Mouse (Mus musculus) layer of hippocampus, postnatal 14 days (tissue): ENCODE data around the gene Akt3. TPM values are rescaled to one million over a fixed set of nuclear protein-coding genes. Genes with fewer than 3 reads are reported as not detected.

ENCODE experiments used
- DNase-seq, 2 experiments: peaks; one replicate each; pipeline ENCODE4 v3.0.0; 2021 to 2022; ENCODE audit warnings: low spot score in 2 of 2, mixed read lengths in 1 of 2
- long read RNA-seq, 2 experiments: library from polyadenylated mRNA; stranded (forward); transcript quantifications; one replicate each; pipeline ENCODE4 v2.0.0; 2021
- total RNA-seq, 2 experiments: library from RNA; stranded (reverse); gene quantifications; 2 replicates each; pipeline ENCODE4 v1.2.3; 2021

Akt3 gene
- 100 to 1,000 TPM; 287 to 289 TPM for total RNA-seq
- long read RNA-seq, experiment 1, partial matches to known transcripts: 1 of 31 reads
- long read RNA-seq, experiment 1, other reads (novel, unspliced or antisense): 30 of 31 reads
- long read RNA-seq, experiment 2, full-length matches to known transcripts: 5 of 42 reads
- long read RNA-seq, experiment 2, partial matches to known transcripts: 1 of 42 reads
- long read RNA-seq, experiment 2, other reads (novel, unspliced or antisense): 36 of 42 reads

DNA sequence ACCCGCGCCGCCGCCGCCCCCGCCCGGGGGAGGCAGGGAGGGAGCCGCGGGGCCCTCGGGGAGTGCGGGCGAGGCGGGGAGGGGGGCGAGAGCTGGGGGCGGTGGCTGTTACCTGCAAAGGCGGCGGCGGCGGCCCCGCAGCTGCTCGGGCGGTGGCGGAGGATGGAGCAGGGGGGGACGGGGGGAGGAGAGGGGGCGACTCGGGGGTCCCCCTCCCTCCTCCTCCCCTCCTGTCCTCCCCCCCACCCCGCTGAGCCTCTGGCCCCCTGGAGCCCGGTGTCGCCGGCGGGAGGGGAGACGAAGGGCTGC, at the start of gene Akt3:
TSS of gene Akt3 (minus strand) at position 170 of the 309 bp plus-strand sequence.
- DNase-seq: peak in 1 of 2 experiments; percentile 37

DNA sequence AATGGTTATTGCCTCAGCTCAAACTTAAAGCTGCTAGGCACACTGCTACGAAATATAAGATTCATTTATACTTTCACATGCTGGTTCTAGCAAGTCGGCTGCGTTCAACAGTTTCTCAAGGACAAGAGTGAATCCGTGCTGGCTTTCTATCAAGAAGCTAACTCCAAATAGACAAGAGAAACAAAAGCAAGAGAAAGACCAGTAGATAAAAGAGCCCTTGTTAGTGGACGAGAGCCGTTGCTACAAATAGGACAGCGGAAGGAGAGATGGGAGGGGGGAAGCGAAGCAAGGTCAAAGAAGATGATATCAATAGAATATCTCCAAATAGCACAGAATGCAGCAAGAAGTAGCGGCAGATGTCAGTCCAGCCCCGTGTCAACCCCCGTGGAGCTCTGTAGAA, 49.5 kb upstream of the Akt3 start:
- no peak for DNase-seq

DNA sequence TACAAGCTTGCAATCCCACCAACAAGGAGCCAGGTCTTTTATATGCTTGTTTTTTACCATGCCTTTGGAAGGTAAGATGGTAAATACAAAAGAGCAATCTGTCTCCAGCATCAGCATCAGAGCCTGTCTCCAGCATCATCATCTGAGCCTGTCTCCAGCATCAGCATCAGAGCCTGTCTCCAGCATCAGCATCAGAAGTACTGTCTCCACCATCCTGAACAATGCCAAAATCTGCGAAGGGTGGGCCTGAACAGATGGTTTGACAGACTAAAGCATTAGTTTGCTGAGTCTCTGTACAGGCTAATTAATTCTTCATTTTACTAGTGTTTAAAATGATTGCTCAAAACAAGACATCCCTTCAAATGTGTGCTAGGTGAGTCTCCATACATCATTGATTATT, 40.2 kb upstream of the Akt3 start:
- peak in 1 of 2 experiments; percentile 53 for DNase-seq

DNA sequence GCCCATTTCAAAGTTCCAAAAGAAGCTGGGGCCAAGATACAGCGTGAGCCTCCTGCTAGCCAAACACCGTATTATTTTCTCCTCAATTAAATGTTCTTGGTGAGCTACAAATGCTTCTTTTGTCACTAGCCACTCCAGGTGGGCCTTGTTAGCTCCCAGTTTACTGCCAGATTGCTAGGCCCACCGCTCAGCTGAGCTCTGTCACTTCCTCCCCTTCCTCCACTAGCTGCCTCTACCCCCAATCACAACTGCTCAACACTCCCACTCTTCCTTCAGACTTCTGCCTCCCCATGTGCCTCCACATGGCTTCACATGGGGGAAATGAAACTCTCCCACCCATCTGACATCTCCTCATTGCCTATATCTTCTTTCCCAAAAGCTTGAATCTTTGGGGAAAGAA, 28.8 kb upstream of the Akt3 start:
- DNase-seq: peak; percentile 39 to 60

DNA sequence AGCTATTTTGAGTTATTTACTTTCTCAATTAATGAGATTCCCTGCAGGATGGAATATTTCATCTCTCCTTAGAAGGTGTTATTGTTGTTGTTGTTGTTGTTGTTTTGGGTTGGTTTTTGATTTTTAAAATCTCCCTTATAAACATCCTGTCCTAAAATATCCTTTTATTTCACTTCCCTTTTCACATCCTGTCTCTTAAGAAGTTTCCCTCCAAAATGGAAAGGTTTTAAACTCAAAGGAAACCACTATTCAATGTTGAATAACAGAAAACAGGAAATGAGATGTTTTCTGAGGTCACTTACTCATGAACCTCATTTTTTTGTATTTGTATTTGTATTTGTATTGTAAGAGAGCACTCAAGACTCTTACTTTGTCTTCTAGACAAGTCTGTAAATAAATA, 23.9 kb upstream of the Akt3 start:
- no peak for DNase-seq

DNA sequence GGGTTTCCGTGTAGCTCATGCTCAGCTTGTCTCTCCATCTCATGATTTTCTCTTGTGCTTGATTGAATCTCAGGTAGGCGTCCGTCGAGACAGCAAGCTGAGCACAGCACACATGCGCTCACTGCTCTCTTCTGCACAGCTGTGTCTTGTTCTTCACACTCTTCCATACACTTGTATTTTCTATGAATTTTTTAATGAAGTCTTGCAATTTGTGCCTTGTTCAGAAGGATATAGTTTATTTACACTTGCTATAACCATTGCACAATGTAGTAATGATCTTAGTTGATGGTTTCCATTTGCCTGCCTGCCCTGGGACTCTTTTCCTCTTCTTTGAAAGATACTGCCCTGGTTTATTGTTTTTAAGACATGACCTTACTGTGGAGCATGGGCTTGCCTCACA, 19.4 kb upstream of the Akt3 start:
- no peak for DNase-seq

DNA sequence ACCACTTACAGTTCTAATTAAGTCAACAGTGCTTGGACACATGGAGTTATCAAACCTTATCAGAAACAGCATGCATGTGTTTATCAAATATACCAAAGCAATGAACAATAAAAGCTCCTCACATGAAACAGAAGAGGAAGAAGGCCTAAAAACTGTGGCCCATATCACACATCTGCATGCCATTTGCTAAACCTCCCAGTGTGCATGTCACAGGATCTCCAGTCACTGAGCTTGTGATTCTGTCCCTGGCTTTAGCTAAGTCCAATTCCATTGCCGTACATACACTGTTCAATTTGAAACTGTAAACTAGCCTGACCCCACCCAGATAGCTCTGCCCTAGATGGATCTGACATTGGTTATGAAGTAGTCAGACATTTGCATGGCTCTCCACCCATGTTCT, 9.6 kb upstream of the Akt3 start:
- no peak for DNase-seq

DNA sequence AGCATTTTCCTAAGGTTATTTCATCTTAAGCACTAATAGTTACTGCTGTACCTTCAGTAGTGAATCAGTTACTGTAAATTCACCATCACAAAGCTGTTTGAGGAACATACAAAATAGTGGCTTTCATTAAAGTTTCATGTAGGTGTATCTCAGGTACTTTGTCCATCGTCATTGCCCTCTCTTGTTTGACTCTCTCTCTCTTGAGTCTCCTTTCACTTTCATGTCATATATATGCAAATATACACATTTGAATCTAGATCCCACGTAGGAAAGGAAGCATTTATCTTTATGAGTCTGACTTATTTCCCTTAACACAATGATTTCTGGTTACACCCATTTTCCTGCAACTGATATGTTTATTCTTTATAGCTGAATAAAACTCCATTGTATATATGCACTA, 4.9 kb upstream of the Akt3 start:
- DNase-seq: no peak

DNA sequence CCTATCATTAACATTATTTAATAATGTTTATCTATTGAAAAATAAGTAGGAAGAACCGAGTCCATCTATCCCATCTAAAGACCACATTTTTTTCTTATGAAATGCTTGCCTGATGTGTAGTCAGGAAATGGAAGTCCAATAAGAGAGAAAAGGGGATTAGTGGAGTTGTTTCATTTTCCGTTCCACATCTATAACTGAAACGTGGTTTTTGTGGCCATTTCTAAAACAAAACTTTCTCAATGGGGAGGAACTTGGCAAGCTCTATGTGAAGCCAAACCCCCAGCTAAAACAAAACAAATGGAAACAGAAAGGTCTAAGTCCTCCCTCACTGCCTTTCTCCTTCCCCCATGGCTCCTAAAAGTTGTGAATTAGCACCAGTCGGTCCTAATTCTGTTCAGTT, 2.8 kb upstream of the Akt3 start:
- no peak for DNase-seq

DNA sequence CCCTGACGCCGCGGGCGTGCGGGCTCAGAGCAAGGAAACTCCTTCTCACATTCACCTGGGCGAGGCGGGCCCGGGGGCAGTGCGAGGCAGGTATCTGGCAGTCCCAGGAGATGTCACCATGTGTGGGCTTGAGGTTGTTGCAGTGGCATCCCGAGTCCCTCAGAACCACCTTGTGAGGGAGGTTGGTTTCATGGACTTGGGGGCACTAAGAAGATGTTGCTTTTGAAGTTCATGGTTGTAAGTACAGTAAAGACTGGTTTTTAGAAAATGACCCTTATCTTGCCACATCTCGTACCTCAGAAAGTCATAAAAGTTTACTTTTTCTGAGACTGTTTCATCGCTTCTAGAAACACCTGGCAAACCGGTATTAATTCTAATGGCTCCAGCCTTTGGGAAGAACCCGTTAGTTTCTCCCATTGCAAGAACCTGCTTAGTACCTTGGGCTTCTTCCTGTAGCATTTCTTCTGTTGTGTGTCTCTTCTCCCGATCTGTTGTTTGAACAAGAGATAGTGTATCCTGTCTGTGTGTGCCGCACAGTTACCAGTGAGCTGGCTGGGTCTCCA, 1.1 kb upstream of the Akt3 start:
- DNase-seq: no peak

DNA sequence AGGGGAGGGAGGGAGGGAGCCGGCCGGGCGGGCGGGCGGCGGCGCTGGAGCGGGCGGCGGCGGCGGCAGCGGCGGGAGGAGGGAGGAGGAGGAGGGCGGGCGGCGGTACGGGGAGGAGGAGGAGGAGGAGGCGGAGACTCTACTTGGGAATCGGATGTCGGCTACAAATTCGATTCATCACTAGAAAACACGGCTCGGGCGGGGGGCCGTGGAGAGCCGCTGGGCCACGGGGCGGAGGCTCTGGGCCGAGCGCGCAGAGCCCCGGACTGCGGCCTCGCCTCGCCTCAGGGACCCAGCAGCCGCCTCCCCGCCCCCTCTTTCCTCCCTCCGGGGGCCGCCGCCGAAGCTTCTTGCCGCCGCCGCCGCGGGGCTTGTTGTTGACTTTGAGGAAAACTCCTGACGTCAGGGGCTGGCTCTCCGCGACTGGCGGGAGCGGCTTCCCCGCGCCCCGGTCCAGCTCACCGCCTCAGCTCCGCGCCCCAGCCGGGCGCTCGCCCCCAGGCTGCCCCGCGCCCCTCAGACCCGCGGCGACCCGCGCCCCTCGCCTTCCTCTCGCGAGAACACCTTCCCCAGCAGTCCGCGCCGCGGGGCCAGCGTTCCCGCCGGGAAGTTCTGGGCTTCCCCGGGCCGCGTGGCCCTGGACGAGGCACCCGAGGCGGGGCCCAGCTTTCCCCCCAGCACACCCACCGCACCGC, 487 bp upstream of the Akt3 start:
- peak; percentile 85 for DNase-seq

DNA sequence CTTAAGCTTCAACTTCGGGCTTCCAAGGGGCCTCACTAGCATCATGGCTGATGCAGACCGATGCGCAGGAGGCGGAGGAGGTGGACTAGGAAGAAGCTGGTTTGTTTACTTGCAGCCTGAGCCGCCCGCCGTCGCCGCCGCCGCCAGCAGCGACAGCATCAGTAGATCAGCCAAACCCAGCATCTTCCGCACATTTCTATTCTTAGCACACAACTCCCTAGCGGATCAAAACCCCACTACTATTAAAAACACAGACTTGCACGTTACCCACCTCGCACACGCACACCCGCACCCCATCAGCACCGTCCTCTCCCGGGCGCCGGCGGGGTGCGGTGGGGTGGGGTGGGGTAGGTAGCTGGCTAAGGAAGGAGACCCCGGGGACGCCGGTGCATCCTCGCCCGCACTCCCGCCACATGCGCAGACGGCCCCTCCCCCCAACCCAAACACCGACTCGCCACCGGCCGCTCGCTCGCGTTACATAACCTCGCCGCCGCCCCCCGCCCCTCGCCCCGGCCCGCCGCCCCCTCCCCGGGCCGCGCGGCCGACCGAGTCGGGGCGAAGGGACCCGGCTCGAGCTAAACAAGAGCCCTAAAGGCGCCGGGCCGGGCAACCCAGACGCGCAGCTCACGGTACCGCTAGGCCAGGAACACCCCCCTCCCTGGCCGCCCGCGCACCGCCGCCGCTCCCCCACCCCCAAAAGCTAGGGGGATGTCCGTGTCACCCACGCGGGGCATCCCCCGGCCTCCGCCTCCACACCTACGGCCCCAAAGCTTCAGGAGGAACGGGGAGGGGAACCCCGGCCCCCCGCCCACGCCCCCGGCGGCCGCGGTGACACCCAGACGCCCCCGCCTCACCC, 597 bp downstream of the Akt3 start:
- DNase-seq: peak; percentile 72 to 74

DNA sequence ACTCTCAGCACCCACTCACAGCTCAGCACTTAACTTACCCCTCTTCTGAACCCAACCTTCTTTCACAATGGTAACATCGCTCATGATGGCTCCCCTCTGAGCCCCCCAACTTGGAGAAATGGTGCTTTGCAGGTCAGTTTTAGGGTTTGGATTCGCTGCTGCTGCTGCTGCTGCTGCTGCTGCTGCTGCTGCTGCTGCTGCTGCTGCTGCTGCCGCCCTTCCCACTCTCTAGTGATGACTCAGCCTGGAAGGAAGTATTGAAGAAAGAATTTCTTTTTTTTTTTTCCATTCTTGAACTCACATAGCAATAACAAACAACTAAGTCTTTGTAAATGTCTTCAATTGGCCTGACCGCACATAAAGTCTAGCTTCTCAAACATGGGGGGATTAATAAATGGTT, 9.4 kb downstream of the Akt3 start:
- DNase-seq: no peak

DNA sequence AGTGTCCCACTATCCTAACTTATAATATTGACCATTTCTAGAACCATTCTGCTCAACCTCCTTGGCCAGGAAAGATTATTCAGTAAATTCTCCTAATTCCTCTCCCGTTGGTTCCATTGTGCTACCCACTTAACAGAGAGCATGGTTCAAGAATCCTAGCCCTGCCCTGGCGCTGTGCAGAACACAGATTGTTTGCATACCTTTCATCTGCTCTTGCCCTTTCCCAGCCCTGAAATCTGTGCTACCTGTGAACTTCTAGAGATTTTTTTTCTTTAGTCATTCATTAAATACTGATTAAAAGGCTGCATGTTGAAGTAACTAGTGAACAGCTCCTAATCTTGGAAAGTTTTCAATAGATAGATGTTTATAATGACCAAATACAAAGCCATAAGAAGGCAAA, 19.6 kb downstream of the Akt3 start:
- DNase-seq: no peak

DNA sequence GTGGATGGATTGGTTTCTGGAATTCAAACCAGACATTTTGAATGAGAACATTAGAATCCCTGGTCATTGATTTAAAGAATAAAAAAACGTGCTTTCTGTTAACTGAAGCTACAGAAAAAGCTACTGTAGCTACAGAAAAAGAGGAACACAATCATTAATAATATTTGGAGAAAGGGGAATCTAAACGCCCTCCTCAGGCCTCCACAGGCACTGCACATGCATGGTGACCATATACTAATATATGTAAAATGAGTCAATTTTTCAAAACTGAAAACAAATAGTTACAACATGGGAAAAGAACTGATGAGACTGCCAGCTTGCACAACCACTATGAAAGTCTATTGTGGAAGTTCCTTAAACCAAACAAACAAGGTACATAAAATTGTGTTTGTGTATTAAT, 21.3 kb downstream of the Akt3 start:
- no peak for DNase-seq

DNA sequence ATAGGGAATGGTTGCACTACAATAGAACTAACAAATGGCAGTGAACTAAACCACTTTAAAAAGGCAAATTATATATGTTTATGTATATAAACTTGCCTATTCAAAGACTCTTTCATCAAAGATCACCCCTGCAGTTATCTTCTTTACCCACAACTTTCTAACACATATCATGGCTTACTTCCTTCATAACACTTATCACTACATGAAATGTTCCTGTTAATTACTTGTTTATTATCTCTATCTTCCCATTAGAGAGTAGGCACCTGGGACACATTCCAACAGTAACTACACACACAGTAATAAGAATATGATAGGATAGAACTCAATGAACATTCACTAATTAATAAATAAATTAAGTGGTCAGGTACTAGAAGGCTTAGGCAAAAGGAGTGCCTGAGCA, 21.8 kb downstream of the Akt3 start:
- no peak for DNase-seq

DNA sequence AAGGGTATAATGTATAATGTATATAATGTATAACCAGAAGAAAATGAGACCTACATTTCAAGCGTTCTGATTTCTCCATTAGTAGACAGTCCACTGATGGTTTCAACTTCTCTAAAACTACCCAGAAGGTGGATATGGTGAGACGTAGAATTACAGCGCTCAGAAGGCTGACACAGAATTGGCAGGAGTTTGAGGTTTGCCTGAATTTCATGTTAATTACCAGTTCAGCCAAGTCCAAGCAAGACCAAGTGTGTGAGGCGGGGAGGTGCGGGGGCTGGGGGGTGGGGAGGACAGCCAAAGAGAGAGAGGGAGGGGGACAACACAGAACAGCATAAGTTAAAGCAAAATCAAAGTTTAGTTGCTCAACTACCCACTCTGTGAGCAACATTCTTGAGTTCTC, 23.5 kb downstream of the Akt3 start:
- DNase-seq: no peak

DNA sequence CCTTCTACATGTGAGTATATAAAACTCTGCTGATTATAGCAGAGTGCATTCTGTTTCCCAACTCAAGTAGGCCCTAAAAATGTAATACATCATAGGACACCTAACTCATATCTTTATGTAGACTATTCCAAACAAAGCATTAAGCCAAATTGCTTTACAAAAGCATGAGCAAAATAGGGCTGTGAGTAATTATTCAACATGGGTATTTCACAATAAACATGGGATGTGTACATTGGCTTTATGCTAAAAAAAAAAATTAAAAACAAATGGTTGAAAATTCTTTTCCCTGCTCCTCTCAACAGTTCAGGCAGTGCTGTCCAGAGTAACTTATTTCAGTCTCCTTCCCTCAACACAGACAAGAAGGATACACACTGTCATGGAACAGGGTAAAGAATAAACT, 26.9 kb downstream of the Akt3 start:
- DNase-seq: no peak

DNA sequence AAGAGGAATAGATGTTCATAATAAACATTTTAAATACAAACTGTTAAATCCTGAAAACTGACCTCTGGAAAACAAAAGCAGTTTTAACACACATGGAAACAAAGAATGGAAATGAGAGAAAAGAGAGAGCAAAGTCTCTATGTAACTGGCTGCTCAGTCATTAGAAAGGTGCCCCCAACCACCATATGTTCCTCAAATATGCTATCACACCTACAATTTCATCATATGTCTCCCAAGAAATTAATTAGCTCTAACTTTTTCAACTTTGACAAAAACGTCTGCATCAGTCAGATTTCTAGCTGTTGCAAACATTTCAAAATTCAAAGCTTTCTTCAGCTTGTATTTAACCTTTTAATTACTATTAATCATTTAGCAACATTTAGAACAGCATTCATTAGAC, 59.0 kb downstream of the Akt3 start:
- no peak for DNase-seq

DNA sequence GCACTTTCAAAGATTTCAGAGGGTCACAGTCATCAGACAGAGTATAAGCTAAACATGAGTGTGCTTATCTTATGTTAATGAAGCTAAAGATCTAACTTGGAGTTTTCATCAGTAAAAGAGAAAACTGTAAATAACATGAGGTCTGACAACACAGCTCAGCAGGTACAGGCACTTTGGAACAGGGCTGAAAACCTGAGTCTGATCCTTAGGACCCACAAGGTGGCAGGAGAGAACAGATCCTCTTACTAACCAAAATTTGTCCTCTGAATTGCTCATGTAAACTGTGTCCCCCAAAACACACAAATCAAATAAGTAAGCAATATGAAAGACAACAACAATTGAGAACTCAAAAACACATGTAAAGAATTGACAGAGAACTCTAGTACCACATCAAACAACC, 62.8 kb downstream of the Akt3 start:
- DNase-seq: peak in 1 of 2 experiments; percentile 24

DNA sequence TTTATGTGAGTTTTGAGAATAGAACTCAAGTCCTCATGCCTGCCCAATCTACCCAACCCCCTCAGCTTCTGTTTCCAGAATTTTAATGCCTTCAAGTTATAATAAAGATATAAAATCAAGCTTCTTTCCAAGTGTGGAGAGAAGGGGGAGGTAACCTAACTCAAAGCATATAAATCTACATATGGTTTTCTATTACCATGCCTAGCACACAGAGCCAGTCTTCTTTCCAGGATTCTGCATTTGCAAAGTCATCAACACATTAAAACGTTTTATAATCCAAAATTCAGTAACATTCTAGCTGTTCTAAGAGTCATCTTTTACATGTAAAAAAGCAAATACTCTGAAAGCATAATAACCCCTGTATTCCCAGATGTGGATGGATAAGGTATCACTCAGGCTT, 63.7 kb downstream of the Akt3 start:
- no peak for DNase-seq

DNA sequence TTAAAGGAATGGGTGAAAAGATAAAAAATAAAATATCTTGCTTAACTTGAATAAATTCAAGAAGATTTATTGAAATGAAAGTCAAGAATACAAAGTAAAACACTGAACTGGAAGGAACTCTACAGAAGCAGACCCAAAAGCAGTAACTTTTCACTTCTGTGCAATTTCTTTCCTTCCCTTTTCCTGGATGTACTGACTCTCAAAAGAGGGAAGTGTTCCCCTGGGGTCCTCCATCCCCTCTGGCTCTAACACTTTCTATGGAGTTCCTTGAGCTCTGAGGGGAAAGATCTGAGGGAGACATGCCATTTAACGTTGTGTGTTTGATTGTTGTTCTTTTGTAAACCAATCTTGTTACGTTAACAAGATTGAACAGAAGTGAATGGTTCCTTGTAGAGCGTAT, 66.4 kb downstream of the Akt3 start:
- no peak for DNase-seq
